Mouse (Mus musculus) small intestine, adult 2 months (tissue): ENCODE data around the gene Syne3. TPM values are rescaled to one million over a fixed set of nuclear protein-coding genes. Genes with fewer than 3 reads are reported as not detected.

Experiments
- H3K27ac ChIP-seq: fragments of 200-500 bp; 2 replicates; pipeline ENCODE4 v1.5.1; 2012; ENCODE audit warnings: low read depth, low read length, control low read depth, inconsistent platforms; ENCODE audit not compliant: insufficient read depth
- H3K27me3 ChIP-seq: fragments of 200-500 bp; 2 replicates; pipeline ENCODE4 v1.6.1; 2012; ENCODE audit warnings: mild to moderate bottlenecking, moderate library complexity, low read length, inconsistent platforms; ENCODE audit not compliant: control insufficient read depth, insufficient read depth
- H3K36me3 ChIP-seq: fragments of 200-500 bp; 2 replicates; pipeline ENCODE4 v1.6.1; 2012; ENCODE audit warnings: mild to moderate bottlenecking, low read length, control low read depth, inconsistent platforms; ENCODE audit not compliant: control insufficient read depth, insufficient read depth
- H3K4me1 ChIP-seq: fragments of 200-500 bp; 2 replicates; pipeline ENCODE4 v1.6.1; 2012; ENCODE audit warnings: low read length, inconsistent platforms, mixed read lengths; ENCODE audit not compliant: control insufficient read depth, insufficient read depth, insufficient read length
- H3K4me3 ChIP-seq: fragments of 200-500 bp; 2 replicates; pipeline ENCODE4 v1.5.1; 2012; ENCODE audit warnings: low read depth, mild to moderate bottlenecking, control low read depth, inconsistent platforms, low read length, moderate library complexity
- CTCF ChIP-seq: fragments of 200-500 bp; IDR thresholded peaks from 2 replicates; pipeline ENCODE4 v1.5.1; 2012; ENCODE audit warnings: low read depth, mild to moderate bottlenecking, control low read depth, inconsistent platforms, low read length, moderate library complexity, mixed read lengths; ENCODE audit not compliant: insufficient replicate concordance, insufficient read length; ENCODE audit errors: extremely low read depth
- POLR2A ChIP-seq: fragments of 200-500 bp; IDR thresholded peaks from 2 replicates; pipeline ENCODE4 v1.6.1; 2012; ENCODE audit warnings: low read depth, mild to moderate bottlenecking, control low read depth, inconsistent platforms, low read length, moderate library complexity
- WGBS: fragments of 180-500 bp; shearing (Covaris S2); methylation state at CpG from one replicate; pipeline ENCODE4 v1.1.7; 2018; 5-methylcytosine and 5-hydroxymethylcytosine counted together
- polyA plus RNA-seq: library from polyadenylated mRNA; depleted of rRNA; stranded (reverse); fragments of >200 nt; gene quantifications from 2 replicates; pipeline ENCODE4 v1.2.3, GENCODE M21; 2012

Syne3 gene
- polyA plus RNA-seq, 1 experiment = 1.3 TPM

DNA sequence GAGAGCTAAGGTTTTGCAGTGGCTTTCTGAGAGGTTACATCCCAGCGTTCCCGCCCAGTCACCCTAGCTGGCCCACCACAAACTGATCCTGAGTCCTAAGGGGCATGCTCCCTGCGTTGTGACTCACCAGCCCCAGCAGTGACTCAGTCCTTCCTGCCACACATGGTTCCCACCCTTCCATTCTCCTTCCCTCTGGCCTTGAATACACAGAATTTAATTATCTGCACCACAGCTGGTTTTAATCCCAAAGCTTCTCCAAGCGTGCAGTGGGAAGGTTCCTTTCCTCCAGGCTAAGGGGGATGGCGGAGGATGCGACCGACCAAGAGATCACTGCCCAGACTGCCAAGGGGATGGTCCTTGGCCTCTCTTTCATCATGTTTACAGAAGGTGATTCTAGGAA, 26.1 kb downstream of the Syne3 start:
- H3K27ac ChIP-seq = no peak overlapping the region
- H3K36me3 ChIP-seq = no peaks in the 10 kb centered on the region
- 55% methylated on average over 7 of the region's 7 CpGs for WGBS
- no peaks in the 10 kb centered on the region for H3K27me3 ChIP-seq
- no peak overlapping the region for H3K4me3 ChIP-seq
- H3K4me1 ChIP-seq = peaks cover under 1% of the 10 kb centered on the region
- TF ChIP-seq POLR2A = no peak
- no peak for TF ChIP-seq CTCF

DNA sequence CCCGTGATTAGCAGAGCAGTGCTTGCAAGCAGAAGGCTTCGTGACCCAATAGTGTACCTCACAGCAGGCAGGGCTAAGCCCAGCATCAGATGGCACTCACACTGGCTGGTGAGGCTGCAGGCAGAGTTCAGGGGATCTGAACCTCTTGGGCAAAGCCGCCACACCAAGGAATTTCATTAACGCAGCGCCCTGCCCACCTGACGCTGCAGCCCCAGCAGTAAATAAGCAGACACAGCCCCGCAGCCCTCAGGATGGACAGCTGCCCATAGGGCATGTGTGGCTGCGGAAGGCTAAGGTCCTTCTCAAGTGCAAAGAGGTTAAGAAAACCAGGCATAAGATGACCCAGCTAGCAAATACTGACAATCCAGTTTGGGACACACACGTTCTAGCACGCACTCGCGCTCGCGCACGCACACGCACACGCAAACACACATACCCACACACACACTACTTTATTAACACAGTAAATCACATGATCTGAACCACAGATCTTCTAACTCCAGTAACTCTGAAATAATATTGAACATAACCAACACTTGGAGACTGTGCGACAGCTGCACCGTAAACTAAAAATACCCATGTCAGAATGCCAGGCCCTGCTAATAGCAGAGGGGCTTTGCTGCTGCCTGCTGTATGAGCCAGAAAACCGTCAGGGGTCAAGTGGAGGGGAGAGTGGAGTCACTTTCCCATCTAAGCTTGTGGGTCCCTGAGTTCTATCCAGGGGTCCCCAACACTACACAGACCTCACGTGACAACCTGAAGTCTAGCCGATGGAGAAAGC, 30.5 kb downstream of the Syne3 start:
- TF ChIP-seq POLR2A = no peak
- no peak for TF ChIP-seq CTCF
- no peaks in the 10 kb centered on the region for H3K36me3 ChIP-seq
- H3K27me3 ChIP-seq = no peaks in the 10 kb centered on the region
- WGBS = 82% methylated on average over 22 of the region's 22 CpGs
- H3K27ac ChIP-seq = no peak overlapping the region
- peaks cover 2% of the 10 kb centered on the region; the same call in 1 of the 2 replicates for H3K4me1 ChIP-seq
- H3K4me3 ChIP-seq = no peak overlapping the region

DNA sequence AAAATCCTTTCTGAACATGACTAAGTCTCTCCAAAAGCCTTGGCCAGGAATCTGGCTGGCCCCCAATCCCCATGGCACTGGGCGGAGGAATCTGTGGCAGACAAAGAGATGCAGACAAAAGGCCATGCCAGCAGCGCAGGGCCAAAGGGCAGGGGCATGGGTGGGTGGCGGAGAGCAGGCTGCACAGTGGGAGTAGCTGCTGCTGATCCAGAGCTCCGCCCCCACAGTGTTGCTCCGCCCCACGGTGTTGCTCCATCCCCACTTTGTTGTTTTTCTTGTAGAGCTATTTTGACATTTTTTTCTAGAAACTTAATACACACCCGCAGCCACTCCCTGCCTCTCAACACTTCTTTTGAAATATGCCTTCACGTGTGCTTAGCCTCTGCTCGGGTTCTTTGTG, 31.2 kb downstream of the Syne3 start:
- no peak for TF ChIP-seq CTCF
- no peak overlapping the region for H3K27ac ChIP-seq
- H3K27me3 ChIP-seq = no peaks in the 10 kb centered on the region
- H3K4me3 ChIP-seq = no peak overlapping the region
- 27% methylated on average over 9 of the region's 9 CpGs for WGBS
- H3K36me3 ChIP-seq = no peaks in the 10 kb centered on the region
- peaks cover 2% of the 10 kb centered on the region; the same call in 1 of the 2 replicates for H3K4me1 ChIP-seq

DNA sequence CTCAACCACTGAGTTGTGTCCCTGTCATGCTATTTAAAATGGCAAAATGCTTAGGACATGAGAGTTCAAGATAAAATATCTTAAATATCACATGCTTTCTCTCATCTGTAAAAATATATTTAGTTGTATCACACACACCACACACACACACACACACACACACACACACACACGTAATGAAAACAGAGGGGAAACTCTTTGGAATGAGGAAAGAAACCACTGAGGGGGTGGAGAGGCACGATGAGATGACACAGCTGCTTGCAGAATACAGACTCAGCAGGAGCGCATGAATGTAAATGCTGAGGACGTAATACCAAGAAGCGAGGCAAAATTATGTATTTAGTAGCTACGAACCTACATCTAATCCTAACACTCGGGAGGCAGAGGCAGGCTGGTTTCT, 32.7 kb downstream of the Syne3 start:
- peaks cover 2% of the 10 kb centered on the region; the same call in 1 of the 2 replicates for H3K4me1 ChIP-seq
- no peaks in the 10 kb centered on the region for H3K27me3 ChIP-seq
- TF ChIP-seq CTCF = no peak
- TF ChIP-seq POLR2A = no peak
- H3K27ac ChIP-seq = no peak overlapping the region
- no peak overlapping the region for H3K4me3 ChIP-seq
- WGBS = 80% methylated on average over 7 of the region's 7 CpGs
- H3K36me3 ChIP-seq = no peaks in the 10 kb centered on the region

DNA sequence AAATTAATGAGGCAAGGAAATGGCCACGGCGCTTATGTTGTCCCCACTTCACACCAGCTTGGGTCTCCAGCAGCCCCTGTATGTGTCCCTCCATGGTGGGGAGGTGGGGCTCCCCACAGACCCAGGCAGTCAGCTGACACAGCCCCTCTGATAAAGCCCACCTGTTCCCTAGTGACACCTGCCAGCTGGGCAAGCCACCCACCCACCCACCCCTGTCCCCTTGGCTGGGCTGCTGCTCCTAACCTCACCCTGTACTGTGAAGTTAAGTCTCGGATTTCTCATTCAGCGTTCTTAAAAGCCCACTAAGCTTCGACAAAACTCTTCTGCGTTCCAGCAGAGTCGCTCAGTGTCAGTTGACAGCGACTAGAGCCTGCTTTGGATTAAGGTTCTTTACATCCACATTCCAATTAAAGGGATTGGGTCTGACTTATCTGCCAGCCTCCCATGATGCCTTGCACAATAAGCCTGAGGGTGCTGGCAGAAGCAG, 33.2 kb downstream of the Syne3 start:
- TF ChIP-seq CTCF (no peak), POLR2A (no peak)
- H3K36me3 ChIP-seq = no peaks in the 10 kb centered on the region
- peaks cover 2% of the 10 kb centered on the region; the same call in 1 of the 2 replicates for H3K4me1 ChIP-seq
- no peak overlapping the region for H3K4me3 ChIP-seq
- H3K27ac ChIP-seq = no peak overlapping the region
- no peaks in the 10 kb centered on the region for H3K27me3 ChIP-seq
- 80% methylated on average over 8 of the region's 8 CpGs for WGBS

DNA sequence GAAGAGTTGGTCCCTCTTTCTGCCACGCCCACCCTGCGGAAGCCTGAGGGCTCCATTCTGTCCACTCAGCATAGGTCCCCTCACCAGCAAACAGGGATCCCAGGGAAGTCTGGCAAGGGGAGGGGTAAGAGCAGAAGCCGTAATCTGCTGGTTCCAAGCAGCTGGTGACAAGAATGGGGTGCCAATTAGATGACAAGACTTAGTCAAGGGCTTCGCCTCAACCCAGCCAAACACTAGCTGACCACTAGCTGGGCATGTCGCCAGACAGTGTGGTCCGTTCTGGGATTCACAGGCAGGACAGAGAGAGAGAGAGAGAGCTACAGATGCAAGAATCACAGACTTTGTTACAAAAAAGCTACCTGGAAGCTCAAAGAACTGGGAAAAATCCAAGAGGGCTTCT, 36.7 kb downstream of the Syne3 start:
- Histone ChIP-seq H3K36me3 (no peaks in the 10 kb centered on the region), H3K4me3 (no peak overlapping the region), H3K27me3 (no peaks in the 10 kb centered on the region), H3K27ac (no peak overlapping the region), H3K4me1 (no peaks in the 10 kb centered on the region)
- WGBS = 85% methylated on average over 6 of the region's 6 CpGs
- TF ChIP-seq POLR2A = no peak
- no peak for TF ChIP-seq CTCF

DNA sequence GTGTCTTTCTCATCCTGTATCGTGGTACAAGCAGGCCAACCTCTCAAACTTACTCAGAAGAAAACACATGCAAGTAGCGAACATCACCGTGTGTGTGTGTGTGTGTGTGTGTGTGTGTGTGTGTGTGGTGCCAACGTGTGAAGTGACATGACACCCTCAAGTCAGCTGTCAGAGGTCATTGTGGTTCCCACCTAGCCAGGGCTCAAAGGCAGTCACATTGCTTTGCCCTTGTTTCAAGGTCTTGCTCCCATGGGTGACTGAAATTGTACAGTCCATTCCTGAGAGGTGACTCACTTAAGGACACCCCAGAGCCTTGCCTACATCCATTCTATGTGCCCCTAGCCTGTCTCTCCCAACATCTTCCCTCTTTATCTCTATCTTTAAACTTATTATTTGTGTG, 40.0 kb downstream of the Syne3 start:
- Histone ChIP-seq H3K36me3 (no peaks in the 10 kb centered on the region), H3K27ac (no peak overlapping the region), H3K4me1 (no peaks in the 10 kb centered on the region), H3K27me3 (no peaks in the 10 kb centered on the region), H3K4me3 (no peak overlapping the region)
- WGBS = 82% methylated on average over 4 of the region's 4 CpGs
- TF ChIP-seq POLR2A (no peak), CTCF (no peak)
